Mouse (Mus musculus) heart, adult 18-20 months (tissue): ENCODE results near the gene BC049715. TPM values are rescaled to one million over a fixed set of nuclear protein-coding genes. Genes with fewer than 3 reads are reported as not detected.
A peak's percentile ranks its signal among the peaks of the same experiment; 100 is the strongest.
"Not testable (repeated sequence)": the region's sequence is repeated elsewhere in the genome, so short reads cannot be mapped to it uniquely, and the experiment has no call there.

Experiments used
- DNase-seq, 2 experiments: peaks; one replicate each; pipeline ENCODE4 v3.0.0; 2021 to 2022; ENCODE audit warnings: mixed read lengths in 1 of 2
- long read RNA-seq, 2 experiments: library from polyadenylated mRNA; stranded (forward); transcript quantifications; one replicate each; pipeline ENCODE4 v2.0.0; 2021
- total RNA-seq, 2 experiments: library from RNA; stranded (reverse); gene quantifications; 2 replicates each; pipeline ENCODE4 v1.2.3; 2021

BC049715 gene
- 1 to 10 TPM in 1 of 2 experiments, under 1 TPM in 1; 0.80 to 1.1 TPM for total RNA-seq
- long read RNA-seq, experiment 1 = 0 reads
- long read RNA-seq, experiment 2 = 0 reads

DNA sequence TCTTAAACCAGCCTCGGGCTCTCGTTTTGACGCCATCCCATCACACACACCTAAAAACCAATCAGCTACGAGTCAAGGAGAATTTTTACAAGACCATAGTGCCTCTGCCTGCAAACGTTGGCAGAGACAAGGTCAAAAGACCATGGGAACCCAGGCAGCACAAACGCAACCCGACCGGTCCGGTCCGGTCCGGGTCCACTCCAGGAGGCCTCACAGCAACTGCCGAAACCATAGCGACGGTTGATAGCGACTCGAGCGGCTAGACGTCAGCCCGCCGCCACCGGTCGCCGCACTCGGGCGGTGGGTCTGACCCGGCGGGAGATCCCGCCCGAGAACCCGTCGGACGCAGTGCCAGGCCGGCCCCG lies at the start of gene BC049715:
BC049715 (plus strand) TSS at position 111 of the 365 bp plus-strand sequence.
- DNase-seq = peak in 1 of 2 experiments; percentile 29

DNA sequence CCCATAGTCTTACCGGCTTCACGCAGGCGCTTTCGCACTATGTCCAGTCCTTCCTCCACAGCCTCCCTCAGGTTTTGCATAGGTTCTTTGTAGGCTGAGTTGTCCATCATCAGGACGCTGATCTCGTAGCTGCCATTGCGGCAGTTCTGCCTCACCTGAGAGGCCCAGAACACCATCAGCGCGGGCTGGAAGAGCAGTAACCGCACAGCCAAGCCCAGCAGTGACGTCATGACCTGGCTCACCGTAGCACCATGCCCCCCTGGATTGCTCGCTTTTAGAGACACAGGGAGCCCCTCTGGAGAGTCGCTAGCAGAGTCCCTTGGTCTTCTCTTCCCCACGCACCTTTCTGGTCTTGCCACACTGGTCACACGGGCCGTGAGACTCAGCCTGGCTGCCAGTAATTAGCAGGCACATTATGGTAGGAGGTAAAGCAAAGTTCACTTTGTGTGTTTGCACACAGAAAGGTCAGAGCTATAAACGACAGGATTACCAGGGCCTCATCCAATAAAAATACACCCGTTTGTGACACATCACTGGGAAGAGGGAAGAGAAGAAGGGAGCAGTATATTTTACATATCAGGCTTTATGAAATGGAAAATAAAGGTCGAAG lies 45.9 kb upstream of the BC049715 start, which contains the start of gene Gucy2c:
Gucy2c (minus strand) TSS at position 389 of the 610 bp plus-strand sequence.
- no peak for DNase-seq

DNA sequence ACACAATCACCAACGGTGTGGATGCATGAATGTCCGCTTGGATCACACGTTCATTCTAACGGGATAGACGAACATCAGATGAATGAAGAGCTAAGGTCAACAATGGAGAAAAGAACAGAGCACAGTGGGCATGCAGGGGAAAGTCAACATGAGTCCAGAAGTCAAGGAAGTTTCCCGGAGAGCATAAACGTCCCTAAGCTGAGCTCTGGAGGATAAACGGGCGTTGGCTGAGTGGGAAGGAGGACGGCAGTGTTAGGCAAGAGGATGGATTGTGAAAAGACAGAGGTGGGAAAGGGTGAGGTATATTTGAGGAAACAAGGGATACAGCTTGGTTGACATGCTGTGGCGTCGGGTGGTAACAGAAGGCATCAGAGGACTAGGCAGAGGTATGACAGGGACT lies 45.3 kb upstream of the BC049715 start:
- no peak for DNase-seq

DNA sequence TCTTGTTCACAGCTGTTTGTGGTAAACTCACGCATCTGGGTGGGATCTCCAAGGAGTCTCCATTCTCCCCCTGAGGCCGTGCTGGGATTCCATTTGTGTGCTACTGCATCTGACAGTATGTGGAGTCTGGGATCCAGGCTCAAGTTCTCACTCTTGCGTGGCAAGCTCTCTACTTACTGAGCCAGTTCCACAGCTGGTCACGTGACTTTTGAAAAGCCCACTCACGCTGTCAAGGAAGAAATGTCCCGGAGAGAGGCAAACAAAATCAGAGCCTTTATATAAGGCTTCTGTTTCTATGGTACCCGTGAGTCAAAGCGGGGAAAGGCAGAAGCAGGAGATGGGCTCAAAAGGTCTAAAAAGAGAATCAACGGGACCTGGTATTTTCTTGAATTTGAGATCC lies 44.7 kb upstream of the BC049715 start:
- no peak for DNase-seq

DNA sequence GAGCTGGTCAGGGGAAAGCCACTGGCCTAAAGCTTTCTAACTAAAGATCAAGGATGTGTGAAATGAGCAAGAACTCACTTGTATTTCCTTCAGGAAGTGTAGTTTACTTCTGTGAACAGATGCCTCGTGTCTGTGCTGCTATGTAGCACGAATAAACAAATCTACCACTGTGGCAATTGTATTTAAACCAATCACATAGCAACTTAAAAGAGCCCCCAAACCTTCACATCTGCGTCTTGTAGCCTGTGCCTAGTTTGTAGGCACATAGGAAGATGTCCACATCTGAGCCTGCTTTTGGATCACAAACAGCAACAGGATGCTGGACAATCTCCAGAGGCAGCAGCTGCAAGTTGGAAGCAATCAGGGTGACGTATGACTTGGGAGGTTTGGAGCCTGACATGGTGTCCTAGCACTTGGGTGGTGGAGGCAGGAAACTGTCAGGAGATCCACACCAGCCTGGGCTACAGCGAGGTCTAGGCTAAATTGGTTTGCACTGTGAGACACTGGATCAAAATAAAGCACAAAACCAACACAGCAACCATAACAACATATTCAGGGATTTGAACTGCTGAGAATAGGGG lies 37.9 kb upstream of the BC049715 start:
- peak; percentile 84 to 86 for DNase-seq

DNA sequence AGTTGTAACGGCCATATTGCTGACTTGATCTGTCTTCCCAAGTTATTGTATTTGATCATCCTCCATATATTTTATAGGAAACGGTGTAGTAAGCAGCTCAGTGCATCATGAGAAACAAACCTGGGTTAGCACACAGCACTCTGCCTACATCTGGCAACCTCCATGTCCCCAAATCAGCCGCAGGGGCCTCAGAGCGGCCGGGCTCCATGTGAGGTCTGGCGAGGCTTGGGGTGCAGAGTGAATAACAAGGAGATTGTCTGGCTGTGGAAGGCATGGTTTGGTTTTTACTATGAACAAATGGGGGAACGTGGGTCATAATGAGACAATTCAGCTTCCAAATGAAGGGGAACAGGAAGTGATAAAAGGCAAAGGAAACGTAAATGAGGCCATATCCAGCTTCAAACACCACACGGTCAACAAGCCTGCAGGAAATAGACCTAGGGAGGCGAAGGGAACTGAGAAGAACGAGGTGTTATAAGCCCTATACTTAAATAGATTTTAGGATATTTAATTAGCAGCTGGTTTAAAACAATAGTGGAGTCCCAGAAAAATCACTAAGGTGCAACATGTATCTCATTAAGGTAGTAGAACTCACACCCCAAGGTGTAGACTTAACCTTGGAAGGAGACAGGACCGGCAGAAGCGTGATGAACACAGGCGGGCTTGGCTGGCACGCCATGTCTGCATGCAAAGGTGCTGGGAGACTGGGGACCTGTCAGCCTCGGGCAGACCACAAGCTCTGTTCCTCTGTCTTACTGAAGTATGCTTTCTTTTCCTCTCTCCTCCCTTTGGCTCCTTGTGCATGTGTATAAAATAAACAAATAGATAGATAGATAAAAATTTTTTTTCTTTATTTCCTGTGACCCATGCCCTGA lies 34.3 kb upstream of the BC049715 start:
- no peak for DNase-seq

DNA sequence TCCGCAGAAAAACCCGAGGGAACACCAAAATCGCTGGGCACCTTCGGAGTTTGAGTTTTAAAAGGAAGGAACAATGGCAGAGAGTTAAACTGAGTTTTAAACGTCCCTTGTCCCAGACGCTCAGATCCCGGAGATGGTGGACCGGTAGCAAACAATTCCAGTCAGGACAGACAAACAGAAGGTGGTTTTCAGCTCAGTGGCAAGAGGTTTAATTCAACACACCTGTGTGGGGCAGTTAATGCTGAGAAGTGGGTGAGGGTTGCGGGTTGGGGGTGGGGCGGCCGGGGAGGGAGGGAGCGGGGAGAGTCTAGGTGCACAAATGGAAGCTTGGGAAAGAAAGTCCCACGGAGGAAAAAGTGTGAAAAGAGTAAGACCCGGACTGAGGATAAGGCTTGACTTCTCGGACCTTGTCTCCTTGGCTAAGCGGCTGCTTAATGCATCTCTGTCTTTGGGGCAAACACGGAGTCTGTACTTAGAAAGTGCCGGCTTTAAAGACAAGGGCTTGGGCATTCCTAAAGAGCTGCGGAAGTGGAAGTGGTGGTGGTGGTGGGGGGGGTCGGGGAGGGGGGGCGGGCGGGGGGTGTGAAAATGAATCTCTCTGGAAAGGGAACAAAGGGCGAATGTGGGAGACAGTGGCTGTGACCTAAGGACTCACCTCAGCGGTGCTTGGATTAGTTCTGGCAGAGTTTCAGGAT lies 33.4 kb upstream of the BC049715 start:
- no peak for DNase-seq

DNA sequence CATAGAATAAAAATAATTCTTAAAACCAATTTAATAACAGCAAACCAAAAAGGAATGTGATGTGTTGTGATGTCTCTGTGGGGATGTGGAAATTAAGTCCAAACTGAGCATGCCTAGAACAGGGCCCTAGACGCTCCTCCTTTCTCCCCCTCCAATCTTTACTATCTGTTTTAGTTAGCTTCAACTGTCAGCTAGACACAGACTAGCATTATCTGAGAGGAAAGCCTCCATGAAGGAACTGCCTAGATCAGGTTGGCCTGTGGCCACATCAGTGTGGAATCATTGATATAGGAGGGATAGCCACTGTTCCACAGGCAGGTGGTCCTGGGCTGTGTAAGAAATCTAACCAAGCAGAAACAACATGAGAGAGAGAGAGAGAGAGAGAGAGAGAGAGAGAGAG lies 32.3 kb upstream of the BC049715 start:
- DNase-seq = no peak

DNA sequence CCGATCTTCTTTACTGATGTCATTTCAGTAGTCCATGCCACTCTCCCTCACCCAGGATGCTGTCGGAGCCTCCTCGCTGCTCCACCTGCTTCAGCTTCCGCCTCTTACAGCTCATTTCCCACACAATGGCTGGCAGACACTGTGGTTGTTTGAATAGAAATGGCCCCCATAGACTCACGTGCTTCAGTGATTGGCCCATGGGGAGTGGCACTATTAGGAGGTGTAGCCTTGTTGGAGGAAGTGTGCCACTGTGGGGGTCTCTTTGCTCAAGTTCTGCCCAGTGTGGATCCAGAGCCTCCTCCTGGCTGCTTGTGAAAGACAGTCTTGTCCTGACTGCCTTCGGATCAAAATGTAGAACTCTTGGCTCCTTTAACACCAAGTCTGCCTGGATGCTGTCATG lies 31.6 kb upstream of the BC049715 start:
- no peak for DNase-seq

DNA sequence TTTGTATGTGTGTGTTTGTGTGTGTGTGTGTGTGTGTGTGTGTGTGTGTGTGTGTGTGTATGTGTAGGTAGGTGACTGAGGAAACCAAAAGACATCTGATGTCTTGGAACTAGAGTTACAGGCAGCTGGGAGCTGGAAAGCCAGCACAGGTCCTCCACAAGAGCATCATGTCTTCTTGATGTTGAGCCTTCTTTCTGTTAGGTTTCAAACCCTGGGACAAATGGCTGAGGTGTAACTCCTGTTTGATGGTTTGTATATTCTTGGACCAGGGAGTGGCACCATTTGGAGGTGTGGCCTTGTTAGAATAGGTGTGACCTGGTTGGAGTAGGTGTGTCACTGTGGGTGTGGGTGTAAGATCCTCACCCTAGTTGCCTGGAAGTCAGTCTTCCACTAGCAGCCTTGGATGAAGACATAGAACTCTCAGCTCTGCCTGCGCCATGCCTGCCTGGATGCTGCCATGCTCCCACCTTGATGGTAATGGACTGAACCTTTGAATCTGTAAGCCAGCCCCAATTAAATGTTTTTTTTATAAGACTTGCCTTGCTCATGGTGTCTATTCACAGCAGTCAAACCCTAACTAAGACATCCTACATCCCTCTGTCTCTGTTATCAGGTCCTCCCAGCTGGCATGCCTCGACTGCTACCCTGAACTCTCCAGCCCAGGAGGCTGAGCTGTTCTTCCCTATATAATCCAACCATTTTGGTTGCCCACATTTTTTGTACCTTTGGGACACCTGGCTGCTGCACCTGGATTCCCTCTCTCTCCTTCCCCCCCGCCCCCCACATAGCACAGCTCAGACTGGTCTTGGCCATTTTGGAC lies 29.3 kb upstream of the BC049715 start:
- DNase-seq = not testable (repeated sequence)

DNA sequence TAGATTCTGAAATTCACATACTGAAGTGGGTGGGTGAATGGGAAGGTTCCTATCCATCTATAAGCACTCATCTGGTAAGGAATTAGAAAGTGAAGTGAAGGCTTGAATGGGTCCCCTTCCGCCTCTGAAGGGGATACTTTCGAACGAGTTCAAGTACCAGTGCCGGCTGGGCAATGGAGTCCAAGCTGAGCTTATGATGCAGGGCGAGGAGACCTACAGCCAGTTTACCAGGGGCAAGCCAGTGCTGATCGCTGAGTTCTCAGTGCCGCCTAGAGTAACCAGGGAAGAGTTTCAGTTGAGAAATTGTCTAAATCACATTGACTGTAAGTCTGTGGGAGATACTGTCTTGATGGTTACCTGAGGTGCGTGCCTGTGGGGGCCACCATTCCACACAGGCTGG lies 26.7 kb upstream of the BC049715 start:
- DNase-seq = no peak

DNA sequence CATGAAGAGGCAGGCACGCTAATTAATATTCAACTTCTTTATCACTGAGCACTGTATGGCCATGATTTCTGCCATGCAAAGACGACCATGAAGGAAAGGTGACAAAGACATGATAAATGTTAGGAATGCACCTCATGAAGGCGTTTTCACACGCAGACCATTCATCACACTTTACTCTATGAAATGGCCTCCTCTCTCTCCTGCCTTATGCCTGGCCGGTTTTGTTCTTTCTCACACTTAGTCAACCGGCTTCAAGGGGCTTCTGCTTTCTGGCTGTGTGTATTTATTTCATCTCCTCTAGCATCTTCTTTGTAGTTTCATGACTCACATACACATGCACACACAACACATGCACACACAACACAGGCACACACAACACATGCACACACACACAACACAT lies 26.2 kb upstream of the BC049715 start:
- no peak for DNase-seq

DNA sequence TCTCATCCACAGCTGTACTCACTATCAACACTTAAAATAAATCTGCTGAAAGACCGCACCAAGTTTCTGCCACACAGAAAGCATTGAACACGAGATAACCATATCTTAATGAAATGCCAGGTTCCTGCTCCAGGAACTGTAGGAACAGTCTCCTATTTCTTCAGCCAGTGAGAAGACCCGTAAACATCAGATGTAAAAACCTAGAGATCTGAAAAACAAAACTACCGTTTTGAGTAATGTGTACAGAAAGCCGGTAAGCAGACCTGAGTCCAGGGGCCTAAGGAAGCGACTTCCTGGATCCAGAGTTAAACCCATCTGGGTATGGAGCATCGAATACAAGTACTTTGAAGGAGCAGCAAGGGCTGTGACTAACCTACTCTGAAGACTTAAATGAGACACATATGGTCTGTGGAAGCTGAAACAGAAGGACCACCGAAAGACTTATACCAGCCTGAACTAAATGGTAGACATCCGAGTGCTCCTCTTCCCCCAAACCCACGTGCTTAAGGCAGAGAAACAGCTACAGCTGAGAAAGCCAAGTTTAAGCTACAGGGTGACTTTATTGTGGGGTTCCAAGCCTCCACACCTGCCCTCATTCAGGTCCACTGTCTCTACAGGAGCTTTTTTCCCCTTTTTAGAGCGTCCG lies 24.2 kb upstream of the BC049715 start:
- no peak for DNase-seq

DNA sequence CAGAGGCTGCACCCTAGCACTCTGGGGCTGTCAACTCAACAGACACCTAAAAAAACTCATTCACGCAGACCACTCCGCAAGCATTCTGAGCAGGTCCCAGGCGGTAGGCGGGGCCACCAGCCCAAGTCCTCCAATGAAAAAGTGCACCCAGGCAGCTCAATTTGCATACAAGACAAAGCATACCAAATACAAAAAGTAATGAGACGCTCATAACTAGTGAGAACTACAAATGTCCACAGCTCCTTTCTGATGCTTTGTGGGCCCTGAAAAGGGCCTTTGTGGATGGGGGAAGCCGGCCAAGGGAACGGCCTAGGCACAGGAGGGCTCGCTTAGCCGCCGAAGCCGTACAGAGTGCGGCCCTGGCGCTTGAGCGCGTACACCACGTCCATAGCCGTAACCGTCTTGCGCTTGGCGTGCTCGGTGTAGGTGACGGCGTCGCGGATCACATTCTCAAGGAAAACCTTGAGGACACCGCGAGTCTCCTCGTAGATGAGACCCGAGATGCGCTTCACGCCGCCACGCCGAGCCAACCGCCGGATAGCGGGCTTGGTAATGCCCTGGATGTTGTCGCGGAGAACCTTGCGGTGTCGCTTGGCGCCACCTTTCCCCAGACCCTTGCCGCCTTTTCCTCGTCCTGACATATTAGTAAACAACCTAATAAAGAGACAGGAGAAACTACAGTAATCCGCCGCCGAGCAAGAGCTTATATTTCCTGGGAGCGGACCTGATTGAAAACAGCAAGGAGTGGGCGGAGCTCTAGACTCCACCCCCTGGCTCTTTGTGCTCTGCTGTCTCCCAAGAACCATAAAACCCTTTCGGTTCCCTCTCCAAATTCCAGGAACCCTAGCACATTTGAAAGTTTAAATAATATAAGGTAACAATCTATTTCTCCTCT lies 23.4 kb upstream of the BC049715 start, which contains the start of gene Hist4h4:
Hist4h4 (minus strand) TSS at position 677 of the 895 bp plus-strand sequence.
- DNase-seq = peak; percentile 97 to 100

DNA sequence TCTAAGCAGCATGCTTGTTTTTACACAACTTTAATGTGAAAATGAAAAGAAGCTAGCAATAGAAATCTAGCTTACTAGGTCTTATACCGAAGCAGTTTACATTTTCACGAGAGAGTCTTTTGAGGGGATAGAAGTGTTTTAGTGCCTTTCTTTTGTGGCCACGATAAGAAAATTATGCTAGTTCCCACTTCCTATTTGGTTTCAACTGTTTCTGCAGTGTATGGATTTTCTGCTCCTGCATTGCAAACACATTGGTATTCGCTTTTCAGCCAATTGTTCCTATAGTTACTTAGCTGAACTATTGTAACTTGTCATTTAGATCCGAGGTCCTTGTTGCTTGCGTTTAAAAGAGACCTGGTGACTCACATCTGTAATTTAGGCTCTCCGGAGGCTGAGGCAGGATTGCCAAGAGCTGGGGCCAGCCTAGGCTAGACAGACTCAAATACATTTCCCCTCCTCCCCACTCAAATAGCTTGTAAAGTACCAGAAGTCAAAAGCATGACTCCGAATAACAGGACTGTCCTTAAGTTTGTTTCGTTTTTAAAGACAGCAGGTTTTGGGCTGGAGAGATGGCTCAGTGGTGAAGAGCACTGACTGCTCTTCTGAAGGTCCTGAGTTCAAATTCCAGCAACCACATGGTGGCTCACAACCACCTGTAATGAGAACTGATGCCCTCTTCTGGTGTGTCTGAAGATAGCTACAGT lies 22.6 kb upstream of the BC049715 start:
- no peak for DNase-seq

DNA sequence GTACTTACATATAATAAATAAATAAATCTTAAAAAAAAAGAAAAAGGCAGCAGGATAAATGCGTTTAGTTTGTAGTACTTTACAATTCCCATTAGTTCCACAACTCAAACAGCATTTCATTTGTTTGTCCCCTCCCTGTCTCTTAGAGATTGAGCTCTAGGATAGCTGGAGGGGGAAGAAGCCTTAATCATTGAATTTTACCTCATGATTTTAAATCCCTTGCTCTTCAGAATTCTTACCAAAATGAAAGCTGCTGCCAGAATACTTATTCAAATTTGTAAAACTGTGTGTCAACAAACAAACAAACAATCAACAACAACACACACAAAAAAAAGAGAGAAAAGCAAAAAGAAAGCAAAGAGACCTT lies 22.0 kb upstream of the BC049715 start:
- no peak for DNase-seq

DNA sequence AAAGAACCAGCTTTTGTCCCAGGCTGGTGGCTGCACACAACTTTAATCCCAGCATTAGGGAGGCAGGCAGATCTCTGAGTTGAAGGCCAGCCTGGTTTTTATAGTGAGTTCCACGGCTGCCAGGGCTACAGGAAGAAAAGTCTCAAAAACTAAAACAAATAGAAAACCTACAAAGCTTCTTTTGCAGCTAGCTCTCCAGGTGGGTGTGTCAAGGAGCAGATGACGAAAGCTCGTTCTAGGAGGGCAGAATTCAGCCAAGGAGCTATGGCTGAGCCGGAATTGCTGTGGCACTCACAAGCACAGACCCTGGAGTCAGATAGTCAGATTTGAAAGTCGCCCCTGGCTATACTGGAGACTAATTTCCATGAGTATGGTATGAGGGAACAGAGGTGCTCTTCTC lies 20.6 kb upstream of the BC049715 start:
- DNase-seq = no peak

DNA sequence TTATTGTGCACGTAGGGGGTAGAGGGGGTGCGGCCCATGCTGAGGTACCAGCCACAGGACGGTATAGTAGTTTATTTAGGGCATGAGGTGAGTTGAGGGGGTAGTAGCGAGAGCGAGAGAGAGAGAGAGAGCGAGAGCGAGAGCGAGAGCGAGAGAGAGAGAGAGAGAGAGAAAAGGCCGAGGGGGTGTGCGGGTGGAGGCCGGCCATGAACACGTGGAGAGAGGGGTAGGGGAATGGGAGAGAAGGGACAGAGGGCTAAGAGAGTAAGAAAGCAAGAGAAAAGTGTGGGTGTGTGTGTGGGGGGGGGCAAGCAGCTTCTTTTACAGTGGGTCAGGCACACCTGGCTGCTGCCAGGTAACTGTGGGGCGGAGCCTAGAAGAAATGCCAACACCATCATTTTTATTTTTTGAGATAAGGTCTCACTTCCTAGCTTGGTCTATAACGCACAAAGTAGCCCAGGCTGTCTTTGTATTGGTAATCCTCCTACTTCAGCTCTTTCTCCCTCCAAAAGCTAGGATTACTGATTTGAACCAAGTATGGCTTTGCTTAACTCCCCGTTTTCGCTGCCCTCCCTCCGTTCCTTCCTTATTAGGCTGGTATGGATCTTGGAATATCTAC lies 19.9 kb upstream of the BC049715 start:
- DNase-seq = no peak

DNA sequence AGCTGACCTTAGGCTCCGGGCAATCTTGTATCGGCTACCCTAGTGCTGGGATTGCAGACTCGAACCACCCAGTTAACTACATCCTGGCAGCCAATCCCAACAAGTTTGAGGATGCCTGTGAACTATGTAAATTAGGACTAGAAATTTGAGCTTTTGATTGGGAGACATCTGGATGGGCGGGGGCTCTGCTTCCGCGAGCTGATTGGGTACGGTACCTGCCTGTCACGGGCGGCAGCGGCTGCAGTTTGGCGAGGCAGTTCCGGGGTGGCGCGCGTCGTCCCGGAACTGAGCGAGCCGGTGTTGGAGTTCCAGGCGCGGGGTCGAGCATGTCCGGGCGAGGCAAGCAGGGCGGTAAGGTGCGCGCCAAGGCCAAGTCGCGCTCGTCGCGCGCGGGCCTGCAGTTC lies 19.4 kb upstream of the BC049715 start, which contains the start of gene H2afj:
H2afj (plus strand) TSS at position 231 of the 404 bp plus-strand sequence.
- DNase-seq = peak; percentile 99
